Mouse (Mus musculus) myocyte (in vitro differentiated cells): ENCODE results near the gene Gatad2a.

Source experiments
- CEBPB ChIP-seq: IDR thresholded peaks from 2 replicates; pipeline ENCODE4 v1.6.1; 2011; ENCODE audit warnings: mild to moderate bottlenecking, moderate library complexity; ENCODE audit not compliant: poor library complexity, insufficient read depth, severe bottlenecking
- MAX ChIP-seq: IDR thresholded peaks from one replicate; pipeline ENCODE4 v1.6.1; 2011; ENCODE audit warnings: low read depth, mild to moderate bottlenecking, control low read depth
- MYOD1 ChIP-seq, 3 experiments: IDR thresholded peaks; one replicate each; pipeline ENCODE4 v1.6.1; 2011; ENCODE audit warnings: control low read depth in 2 of 3, low read depth in 2 of 3, mild to moderate bottlenecking in 2 of 3, moderate library complexity in 1 of 3; ENCODE audit not compliant: insufficient read length in 2 of 3, control insufficient read depth in 1 of 3
- POLR2A ChIP-seq: IDR thresholded peaks from one replicate; pipeline ENCODE4 v1.6.1; 2011; ENCODE audit warnings: low read depth, mild to moderate bottlenecking, control low read depth, moderate library complexity; ENCODE audit not compliant: insufficient read length
- TCF12 ChIP-seq: IDR thresholded peaks from one replicate; pipeline ENCODE4 v1.6.1; 2011; ENCODE audit warnings: mild to moderate bottlenecking, control low read depth; ENCODE audit not compliant: poor library complexity, insufficient read depth, severe bottlenecking
- TCF3 ChIP-seq: IDR thresholded peaks from one replicate; pipeline ENCODE4 v1.6.1; 2011; ENCODE audit warnings: low read depth, control low read depth; ENCODE audit not compliant: insufficient read length
- USF1 ChIP-seq: IDR thresholded peaks from one replicate; pipeline ENCODE4 v1.6.1; 2011; ENCODE audit warnings: low read depth, mild to moderate bottlenecking, control low read depth, moderate library complexity

GRCm38 (mm10) chr8:69940386-69940785 lies 55.8 kb downstream of the Gatad2a start:
- TF ChIP-seq POLR2A, result no peak
- no peak for TF ChIP-seq MYOD1 (IDR thresholded peaks at IDR 0.05; ENCODE audit: control insufficient read depth in 1 of 3, insufficient read length in 2 of 3, low read depth in 2 of 3)
- TF ChIP-seq USF1, result no peak
- TF ChIP-seq TCF3, result no peak
- TF ChIP-seq TCF12, result no peak
- TF ChIP-seq MAX, result no peak
- no peak for TF ChIP-seq CEBPB
